Mouse (Mus musculus) layer of hippocampus, adult 9-10 months (tissue): ENCODE measurements at regions not wholly inside any gene's neighbourhood (a gene's known extent, or its start where the extent isn't known, plus 50 kb on each side); places are given as distances from the start of the nearest gene placed in this dataset.

Experiments
- DNase-seq: peaks from one replicate; pipeline ENCODE4 v3.0.0; 2022; ENCODE audit warnings: low spot score

DNA sequence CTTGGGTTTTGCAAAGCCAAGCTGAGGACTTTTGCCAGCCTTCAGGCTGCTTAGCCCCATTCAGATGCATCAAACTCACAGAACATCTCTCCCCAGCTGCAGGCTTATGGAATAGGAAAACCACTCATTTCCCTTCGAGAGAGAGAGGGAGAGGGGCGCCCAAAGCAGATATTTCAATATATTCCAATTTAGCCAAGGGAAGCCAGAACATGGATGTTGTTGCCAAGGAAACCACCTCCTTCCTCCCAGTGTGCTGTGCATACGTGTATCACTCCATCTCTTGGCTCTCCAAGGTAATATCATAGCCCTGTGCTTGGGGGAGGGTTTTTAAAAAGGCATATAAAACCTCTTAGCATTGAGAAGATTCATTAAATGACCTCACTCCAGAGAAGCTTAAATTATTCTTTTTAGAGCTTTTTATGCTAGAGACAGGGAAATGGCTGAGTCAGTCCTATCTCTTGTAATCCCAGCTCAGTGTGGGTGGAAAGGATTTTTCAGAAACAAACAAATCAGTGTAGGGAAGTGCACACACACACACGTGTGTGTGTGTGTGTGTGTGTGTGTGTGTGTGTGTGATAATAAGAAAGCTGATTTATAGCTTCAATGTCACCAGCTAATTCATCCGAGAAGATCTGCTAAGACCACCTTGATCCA lies 245.1 kb downstream of the Rps24 start:
- DNase-seq, result no peak

DNA sequence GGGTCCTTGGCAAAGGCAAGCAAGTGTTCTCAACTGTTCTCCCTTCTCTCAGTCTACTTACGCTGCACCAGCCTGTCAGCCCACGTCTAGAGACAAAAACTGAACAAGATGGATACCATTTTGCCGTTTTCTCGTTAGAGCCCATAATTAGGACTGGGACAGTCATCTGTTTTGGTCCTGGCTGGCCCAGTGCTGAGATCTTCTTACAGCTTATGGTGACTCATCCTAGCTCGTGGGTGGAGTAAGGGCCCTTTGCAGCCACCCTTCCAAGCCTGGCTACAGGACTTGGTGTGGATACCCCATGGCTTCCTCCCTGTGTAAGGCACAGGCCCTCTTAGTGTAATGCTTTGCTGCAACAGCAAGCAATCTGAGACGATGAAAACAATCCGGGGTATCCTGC lies 246.4 kb downstream of the Rps24 start:
- no peak for DNase-seq

DNA sequence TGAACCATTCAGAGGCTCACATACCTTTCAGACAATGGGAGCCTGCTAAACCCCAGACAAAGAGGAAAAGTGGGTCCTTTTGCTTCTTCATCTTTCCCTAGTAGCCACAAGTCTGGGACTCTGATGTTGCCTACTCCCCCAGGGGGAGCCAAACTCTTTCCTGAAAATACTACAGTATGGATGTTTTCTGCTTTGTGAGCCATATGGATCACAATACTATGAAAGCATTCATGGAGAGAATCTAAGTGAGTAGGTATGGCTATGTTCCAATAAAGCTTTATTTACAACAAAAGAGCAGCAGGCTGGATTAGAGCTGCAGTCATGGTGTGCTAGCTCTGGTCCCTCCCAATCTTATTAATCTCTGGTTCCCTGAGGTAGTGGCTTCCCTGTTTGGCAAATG lies 251.9 kb downstream of the Rps24 start:
- DNase-seq, result no peak

DNA sequence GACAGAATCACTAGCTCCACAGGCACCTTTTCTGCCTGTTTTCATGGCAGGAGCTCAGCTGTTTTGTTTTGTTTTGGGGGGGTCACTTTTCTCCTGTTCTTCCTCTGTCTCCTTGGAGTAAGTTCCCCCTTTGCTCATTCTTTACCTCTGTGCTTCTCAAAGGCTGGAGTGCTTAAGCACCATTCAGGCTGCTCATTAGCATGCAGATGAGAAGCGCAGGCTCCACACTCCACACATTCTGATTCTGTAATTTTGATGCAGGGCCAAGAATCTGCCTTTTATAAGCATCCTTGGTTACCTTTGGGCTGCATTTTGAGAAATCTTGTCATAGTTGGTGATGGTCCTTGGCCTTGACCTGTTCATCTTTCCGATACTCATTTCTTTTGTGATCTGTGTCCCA lies 257.5 kb downstream of the Rps24 start:
- DNase-seq, result no peak

DNA sequence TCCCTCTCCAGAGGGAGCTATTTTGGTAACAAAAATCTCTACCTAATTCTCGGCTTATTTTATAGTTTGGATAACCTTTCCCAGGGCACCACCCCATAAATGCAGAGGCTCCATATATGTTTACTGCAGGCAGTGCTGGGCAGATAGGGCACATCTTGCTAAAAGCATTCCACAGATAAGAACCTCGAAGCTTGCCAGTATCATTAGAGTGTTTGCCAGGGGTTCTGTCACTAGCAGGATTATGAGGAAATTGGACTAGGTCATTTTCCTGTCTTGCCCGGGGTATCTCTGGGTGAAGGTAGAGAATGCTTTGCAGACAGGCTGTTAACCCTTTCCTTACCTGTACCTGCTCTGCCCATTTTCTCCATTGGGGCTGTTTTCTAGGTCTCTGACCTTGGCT lies 258.8 kb downstream of the Rps24 start:
- no peak for DNase-seq

DNA sequence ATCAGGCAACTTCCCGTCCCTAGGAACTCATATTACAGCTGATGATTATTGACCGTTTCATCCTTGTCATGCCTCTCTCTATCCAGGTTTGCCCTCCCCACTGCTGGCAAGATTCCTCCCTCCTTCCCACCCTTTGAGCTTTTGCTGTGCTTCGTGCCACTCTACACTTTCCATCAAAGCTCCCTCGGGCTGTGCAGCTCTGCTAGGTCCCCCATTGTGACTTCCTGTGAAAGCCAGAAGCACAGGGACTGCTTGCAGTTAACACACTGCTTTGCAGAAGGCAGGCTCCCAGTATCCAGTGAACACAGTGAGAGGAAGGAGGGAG lies 260.5 kb downstream of the Rps24 start:
- no peak for DNase-seq

DNA sequence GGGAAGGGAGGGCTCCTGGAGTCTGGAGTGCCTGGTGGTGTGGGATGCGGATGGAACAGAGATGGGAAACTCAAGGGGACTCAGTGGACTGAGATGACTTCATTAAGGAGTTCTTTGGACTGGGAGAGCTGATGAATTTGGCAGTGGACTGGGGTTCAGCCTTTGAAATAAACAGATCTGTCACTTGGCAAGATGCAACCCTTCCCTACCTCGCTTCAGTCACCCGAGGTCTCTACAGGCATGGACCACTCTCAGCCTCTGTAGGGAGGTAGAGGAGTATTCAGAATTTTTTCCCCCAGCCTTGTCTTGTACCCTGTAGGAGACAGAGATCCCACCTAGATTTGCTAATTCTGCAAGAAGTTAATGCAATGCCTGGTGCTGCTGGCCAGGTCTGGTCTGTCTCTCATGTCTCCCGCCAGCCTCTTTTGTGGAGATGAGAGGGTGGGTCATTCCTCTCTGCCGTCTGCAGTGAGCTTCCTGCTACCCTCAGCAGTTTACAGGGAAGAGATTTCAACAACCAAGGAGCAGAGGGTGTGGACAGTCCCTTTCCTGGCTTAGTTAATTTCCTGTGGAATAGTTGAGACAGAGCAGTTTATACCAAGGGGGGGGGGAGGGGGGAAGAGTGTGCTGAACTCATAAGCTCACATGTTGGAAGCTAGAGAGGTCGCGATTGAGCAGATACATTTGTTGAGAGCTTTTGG lies 261.0 kb downstream of the Rps24 start:
- DNase-seq, result no peak

DNA sequence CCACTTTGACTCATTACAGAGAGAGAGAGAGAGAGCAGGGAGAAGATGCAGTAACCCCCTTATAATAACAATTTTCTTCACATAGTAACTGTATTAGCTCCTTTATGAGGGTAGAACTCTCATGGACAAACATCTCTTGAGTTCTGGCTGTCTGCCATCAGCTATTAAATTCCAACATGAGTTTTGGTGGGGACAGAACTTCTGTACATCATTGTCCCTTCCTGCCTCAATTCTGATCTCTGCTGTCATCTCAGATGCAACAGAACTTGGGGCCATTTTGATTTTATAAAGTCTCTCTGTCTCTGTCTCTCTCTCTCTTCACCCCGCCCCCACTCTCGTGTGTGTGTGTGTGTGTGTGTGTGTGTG lies 261.6 kb downstream of the Rps24 start:
- DNase-seq, result no peak

DNA sequence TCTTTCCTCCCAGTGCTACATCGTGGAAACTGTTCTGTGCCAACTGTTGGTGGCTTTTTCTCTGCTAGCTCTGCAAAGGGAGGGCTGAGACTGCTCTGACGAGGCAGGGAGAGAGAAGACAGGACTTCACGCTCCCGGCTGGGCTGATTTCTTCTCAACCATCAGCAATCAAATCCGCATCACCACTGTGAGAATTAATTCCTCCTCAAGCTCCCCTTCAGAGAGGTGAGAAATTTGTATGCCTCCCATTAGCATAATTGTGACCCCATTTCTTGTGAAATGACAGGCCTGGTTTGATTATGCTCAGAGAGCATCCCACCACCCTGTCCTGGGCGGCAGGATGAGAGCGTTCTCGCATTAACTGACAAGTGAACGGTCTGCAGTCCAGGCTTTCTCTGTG lies 262.4 kb downstream of the Rps24 start:
- no peak for DNase-seq

DNA sequence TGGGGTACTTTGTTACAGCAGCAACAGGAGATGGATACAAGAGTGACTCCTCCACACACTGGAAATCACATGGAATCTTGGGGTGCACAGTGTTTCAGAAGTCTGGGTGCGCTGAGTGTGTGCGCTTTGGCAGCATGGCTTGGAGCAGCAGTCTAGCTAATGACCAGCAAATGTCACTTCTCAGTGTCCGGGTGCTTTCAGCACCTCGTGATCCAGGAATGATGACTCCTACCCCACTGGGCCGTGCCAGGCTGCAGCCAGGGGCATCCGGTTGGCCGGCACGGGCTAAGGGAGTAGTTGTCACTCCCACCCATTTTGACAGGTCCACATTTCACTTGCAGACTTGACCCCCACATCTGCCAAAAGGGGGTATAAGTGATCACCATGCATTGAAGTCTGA lies 264.3 kb downstream of the Rps24 start:
- DNase-seq, result no peak

DNA sequence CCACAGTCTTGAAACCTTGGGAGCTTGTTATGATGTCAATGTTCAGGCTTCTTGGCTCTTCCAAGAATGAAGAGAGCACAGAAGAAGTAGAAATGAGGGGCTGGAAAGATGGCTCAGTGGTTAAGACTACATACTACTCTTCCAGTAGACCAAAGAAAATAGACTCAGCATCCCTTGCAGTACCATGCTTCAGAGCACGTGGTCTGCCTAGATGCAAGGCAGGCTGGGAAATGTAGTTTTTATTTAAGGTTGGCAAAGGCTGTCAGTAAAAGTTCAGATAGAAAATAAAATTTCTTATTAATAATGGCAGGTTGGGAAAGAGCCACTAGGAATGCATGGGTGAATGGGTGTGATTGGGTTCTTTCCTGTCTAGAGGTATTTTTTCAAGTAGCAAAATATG lies 267.8 kb downstream of the Rps24 start:
- DNase-seq, result no peak

DNA sequence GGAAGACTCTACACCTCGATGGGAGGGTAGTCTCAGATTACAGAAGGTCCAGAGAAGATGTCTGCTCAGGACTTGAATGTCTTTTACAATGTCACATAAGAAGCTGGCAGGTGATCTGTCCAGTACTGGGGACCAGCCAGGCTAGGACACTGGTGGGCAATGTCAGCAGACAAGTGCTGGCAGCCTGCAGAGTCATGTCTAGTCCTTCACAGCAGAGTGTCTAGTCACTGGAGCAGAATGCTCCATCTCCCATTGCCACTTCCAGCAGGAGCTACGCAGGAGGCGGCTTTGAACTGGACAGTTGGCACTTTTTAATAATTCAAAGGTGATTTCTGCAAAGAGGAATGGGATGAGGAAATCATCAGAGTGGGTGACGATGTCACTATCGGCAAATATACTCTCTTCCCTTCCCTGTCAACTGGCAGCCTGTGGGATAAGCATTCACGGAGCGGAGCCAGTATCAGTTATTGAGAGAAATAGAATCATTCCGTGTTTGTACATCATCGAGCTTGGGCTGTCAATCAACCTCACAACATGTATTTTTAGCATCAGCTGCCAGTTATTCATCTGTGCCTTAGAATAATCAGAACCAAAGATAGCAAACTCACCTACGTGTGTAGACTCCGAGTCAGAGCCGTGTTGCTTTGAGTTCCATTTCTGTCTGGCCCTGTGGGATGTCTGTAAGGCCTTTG lies 268.6 kb downstream of the Rps24 start:
- no peak for DNase-seq

DNA sequence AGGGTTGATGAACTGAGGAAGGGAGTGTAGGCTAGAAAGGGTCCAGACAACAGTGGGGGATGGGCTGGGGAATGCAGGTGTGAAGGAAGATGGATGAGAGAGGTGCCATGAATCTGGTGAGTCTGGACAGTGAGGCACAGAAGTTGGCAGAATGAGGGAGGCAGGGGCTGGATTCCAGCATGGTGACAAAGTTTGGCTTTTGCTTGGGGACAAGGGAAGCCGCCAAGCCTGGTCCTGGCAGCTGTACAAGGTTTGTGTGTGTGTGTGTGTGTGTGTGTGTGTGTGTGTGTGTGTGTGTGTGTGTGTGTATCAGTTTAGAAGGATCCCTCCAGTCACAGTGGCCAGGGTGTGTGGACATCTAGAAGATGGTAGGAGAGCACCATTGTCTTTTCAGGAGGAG lies 270.4 kb downstream of the Rps24 start:
- DNase-seq, result no peak

DNA sequence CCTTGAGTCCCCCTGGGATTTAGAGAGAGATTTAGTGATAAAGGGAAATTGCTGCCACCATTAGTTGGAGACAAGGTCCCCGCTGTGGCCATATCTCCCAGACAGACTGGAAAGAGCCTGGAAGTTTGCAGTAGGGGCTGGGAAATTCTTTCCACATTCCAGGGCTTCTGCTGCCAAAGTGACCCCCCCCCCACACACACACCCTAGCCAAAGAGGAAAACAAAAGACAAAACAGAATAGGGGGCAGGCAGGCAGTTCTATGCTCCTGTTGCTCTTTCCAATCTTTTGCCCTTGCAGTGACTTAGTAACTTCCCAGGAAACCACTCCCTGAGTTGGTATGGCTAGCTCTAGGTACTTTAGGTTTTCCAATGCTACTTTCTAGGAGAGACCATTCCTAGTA lies 270.9 kb downstream of the Rps24 start:
- no peak for DNase-seq

DNA sequence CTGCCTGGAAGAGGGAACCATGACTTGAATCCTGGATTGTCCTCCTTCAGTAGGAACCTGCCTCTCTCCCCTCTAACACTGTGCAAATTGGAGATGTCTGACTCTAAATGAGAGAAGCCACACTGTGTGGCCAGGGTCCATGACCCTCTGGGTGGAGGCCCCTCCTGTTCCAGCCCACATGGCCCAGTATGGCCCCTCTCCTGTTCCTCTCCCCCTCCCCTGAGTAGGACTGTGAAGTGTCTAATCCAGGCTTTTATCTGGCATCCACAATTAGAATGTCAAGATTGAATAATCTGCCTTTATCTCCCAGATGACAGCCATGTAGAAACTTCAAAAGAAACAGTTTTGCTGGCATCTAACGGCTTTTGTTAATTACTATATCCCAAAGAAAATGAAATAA lies 274.0 kb downstream of the Rps24 start:
- no peak for DNase-seq

DNA sequence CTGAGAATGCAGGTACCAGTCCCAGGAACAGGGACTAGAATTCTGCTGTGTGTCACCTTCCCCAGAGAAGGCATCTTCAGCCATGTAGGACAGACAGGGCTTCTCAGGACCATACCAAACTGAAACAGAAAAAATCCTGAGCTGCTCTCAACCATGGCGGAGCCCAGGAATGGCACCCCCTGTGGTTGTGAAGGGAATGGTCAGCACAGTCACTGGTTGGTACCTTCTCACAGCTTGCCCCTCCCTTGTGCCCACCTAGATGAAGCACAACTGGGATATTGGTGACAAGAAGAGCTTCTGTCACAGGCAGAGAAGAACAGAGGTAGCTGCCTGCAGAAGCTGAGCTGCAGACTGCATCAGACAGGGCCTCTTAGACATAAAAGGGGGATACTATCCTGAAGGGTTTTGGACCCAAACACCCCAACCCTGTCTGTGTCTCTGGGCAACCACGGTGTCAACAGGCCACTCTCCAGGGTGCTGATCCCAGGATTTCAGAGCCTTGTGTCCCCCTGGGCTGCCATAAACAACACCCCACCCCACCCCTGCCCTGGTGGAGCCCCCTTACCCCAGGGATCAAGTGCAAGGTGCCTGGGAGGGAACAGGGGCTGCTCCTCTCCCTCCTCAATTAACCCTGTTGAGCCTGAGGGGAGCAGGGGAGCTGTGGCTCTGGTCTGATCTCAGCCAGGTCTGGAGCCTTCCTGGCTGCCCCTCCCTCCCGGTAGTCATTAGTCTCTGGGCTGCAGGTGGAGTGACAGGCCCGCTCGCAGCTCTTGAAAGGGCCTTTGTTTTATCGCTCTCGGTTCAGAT lies 275.7 kb downstream of the Rps24 start:
- no peak for DNase-seq

DNA sequence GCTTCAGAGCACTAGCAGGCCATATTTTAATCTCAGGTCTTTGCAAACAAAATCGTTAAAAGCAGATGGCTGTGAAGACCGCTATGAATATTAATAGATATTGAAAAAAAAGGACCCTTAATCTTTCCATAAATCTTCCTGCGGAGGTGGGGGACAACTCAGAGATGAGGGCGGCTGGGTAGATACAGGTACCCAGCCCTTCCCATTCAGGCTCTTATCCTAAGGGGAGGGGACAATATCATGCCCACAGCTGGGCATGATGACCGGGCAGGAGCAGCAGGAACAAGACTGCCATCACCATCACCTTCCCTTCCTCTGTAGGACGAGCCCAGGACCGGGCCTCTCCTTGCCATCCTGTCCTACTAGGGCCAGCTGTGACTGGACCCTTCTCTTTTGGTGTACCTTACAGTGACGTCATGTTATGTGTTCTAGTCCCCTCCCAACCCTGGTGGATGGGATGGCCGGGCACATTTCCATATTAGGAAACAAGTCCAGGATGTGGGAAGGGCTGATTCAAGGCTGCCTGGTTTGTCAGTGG lies 276.4 kb downstream of the Rps24 start:
- no peak for DNase-seq

DNA sequence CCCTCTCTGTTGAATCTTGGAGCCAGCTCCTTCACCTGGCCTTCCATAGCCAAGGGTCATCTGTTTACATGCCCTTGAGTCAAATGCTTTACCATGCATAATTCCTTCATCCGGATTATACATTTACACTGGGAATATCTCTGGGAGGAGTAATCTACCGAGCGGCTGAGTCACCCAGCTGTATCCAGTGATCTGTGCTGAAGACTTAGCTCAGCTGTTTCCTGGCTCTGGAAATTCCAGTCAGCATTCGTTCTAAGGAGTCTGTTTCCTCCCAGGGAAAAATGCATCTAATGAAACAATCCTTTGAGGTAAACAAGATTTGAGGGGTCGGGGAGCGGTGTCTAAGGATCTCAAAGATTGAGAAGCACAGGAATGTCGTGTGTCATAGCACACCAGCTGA lies 276.9 kb downstream of the Rps24 start:
- DNase-seq, result no peak

DNA sequence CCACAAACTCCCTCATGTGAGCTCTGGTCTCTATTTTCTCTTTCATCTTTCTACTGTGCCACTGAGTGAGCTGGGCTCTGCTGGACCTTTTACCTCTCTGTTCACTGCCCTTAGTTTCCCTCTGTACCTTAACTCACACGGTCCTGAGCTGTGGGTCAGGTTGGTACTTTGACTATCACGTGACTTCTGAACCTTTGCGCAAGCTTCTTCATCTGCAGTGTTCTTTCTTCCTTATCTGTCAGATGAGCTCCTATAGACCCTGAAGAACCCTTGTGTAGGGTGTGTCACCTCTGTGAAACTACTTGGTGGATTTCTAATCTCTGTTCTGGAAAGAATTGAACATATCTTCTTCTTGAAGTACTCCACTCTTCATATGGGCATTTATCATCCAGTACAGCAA lies 279.3 kb downstream of the Rps24 start:
- no peak for DNase-seq

DNA sequence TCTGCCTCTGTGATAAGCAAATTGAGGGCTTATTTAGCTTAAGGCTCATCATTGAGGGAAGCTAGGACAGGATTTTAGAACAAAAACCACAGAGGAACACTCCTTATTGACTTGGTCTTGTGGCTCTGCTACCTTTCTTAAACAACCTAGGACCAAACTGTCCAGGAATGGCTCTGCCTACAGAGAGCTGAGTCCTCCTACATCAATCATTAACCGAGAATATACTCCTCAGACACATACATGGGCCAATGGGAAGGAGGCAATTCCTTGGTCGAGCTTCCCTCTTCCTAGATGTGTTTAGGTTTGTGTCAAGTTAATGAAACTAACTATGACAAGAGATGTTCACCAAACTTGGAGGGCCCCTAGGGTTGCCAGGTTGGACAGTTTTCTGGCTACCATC lies 279.8 kb downstream of the Rps24 start:
- DNase-seq, result no peak

DNA sequence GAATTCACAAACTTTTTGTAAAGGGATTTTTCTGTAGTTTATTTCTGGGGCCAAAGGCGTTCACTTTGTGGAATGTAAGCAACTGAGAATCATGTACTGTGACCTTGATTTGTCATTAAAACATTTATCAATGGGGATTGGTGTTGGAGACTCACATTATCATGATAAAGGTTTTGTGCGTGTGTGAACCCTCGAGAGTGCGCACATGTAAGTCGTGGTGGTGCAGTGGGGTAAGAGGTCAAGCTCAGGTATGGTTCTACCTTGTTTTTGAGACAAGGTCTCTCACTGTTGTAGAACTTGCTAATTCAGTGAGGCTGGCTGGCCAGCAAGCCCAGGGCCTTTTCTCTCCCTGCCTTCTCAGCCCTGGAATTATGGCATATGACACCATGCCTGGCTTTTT lies 280.4 kb downstream of the Rps24 start:
- DNase-seq, result no peak

DNA sequence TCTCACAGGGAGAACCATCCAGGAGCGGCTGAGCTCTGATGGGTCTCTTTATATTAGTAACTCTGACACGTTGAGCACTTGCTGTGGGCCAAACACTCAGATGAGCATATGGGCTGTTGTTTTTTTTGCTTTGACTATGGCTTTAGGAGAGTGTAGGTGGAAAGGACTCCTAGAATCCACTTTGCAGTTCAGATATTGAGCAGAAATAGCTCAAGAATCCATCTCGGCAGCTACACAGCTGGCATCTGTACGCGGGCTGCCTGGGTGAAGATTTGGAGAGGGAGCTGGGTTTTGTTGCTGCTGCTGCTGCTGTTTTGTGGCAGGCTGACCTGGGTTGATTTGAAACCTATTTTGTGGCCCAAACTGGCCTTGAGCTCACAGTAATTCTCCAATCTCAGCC lies 281.0 kb downstream of the Rps24 start:
- no peak for DNase-seq

DNA sequence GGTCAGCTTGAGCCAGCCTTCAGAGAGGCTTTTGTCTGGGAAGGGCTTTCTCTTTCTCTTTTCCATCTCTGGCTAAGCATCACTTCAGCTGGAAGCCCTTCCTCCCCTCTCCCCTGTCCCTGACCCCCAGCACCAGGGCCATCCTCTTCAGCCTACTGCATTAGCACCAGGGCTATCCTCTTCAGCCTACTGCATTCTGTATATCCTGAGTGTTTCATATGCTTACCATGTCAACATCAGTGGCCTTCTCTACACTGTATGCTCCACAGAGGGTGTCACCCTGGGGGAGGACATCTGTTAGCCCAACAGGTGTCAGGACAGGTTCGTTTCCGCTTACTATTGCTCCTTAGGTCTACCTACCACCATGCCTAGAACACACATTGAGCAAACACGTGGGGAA lies 282.5 kb downstream of the Rps24 start:
- DNase-seq, result no peak
